Mouse (Mus musculus): Measurements from ENCODE around the gene Abca8a. TPM values are rescaled to one million over a fixed set of nuclear protein-coding genes. Genes with fewer than 3 reads are reported as not detected.

Gene Abca8a
- polyA plus RNA-seq, 1 experiment from 2014 or later: 1.7 TPM

DNA sequence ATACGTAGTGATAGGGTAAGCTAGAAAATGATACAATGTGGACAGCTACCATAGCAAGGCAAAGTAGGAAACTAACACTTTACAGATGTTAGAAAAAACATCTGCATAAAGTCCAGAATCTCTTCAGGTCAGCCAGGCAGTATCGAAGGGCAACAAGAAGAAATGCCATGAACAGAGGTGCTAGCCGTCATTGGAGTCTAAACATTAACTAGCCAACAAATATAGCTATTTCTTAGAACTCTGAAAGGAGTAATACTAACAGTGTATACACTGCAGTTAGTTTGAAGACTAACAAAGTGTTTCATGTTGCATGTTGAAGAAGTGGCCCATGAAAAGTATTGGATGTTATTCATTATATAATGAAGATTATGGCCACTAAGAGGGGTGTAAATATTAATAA lies 23.6 kb downstream of the Abca8a start:
- 89% methylated on average over 3 of the region's 3 CpGs for WGBS
- Histone ChIP-seq H3K9me3 (ENCODE audit: control insufficient read depth, low read length) (no peaks in the 10 kb centered on the region), H3K27me3 (replicated peaks; ENCODE audit: control insufficient read depth, insufficient read depth, low read length) (no peaks in the 10 kb centered on the region), H3K4me2 (ENCODE audit: low read length) (no peak overlapping the region), H3K27ac (ENCODE audit: low read depth, low read length) (no peak overlapping the region), H3K4me1 (ENCODE audit: control insufficient read depth, insufficient read depth, low read depth, low read length) (no peaks in the 10 kb centered on the region), H3K36me3 (ENCODE audit: control insufficient read depth, insufficient read depth, low read length) (no peaks in the 10 kb centered on the region), H3K9ac (ENCODE audit: low read depth, low read length) (no peak overlapping the region), H3K4me3 (ENCODE audit: low read length) (no peak overlapping the region)
- no peak for ATAC-seq

DNA sequence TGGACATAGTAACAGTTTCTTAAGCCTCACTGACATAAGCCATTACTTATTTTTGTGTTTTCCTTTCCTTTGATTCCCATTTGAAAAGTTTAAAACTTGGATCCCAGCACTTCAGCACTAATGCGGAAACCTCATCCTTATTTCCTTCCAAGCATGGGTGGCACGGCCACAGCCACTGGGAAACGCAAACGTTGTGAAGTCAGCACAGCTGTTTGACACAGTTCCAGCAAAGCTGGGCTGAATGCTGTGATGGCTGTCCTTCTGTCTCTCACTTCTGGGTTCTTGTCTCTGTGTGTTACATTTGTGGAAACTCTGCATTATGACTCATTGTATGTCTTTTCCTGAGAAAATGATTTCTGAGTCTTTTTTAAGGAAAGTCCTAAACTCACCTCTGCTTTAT lies 34.7 kb downstream of the Abca8a start:
- no peak for ATAC-seq
- 79% methylated on average over 4 of the region's 4 CpGs for WGBS
- H3K4me1 ChIP-seq (ENCODE audit: control insufficient read depth, insufficient read depth, low read depth, low read length): no peaks in the 10 kb centered on the region
- no peak overlapping the region for H3K4me2 ChIP-seq (ENCODE audit: low read length)
- H3K36me3 ChIP-seq (ENCODE audit: control insufficient read depth, insufficient read depth, low read length): no peaks in the 10 kb centered on the region
- H3K9me3 ChIP-seq (ENCODE audit: control insufficient read depth, low read length): no peaks in the 10 kb centered on the region
- H3K27me3 ChIP-seq (replicated peaks; ENCODE audit: control insufficient read depth, insufficient read depth, low read length): no peaks in the 10 kb centered on the region
- no peak overlapping the region for H3K9ac ChIP-seq (ENCODE audit: low read depth, low read length)
- H3K27ac ChIP-seq (ENCODE audit: low read depth, low read length): no peak overlapping the region
- H3K4me3 ChIP-seq (ENCODE audit: low read length): no peak overlapping the region

DNA sequence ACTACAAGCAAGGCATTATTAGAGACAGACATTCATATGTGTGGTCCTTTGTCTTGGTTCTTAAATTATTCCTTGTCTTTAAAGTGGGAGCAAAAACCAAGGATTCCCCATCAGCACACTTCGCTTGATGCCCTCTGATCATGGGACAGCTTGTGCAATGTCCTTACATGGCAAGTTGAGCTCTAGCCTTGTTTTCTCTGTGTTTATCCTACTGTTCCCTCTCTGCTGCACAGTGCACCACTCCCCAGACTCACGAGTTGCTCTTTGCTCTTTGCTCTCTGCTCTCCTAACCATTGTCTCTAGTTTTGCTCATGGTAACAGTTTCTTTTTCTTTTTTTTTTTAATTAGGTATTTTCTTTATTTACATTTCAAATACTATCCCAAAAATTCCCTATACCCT lies 35.7 kb downstream of the Abca8a start:
- Histone ChIP-seq H3K4me2 (ENCODE audit: low read length) (no peak overlapping the region), H3K4me3 (ENCODE audit: low read length) (no peak overlapping the region), H3K4me1 (ENCODE audit: control insufficient read depth, insufficient read depth, low read depth, low read length) (no peaks in the 10 kb centered on the region), H3K36me3 (ENCODE audit: control insufficient read depth, insufficient read depth, low read length) (no peaks in the 10 kb centered on the region), H3K27ac (ENCODE audit: low read depth, low read length) (no peak overlapping the region), H3K27me3 (replicated peaks; ENCODE audit: control insufficient read depth, insufficient read depth, low read length) (no peaks in the 10 kb centered on the region), H3K9me3 (ENCODE audit: control insufficient read depth, low read length) (no peaks in the 10 kb centered on the region), H3K9ac (ENCODE audit: low read depth, low read length) (no peak overlapping the region)
- WGBS: 69% methylated on average over 2 of the region's 2 CpGs
- no peak for ATAC-seq

DNA sequence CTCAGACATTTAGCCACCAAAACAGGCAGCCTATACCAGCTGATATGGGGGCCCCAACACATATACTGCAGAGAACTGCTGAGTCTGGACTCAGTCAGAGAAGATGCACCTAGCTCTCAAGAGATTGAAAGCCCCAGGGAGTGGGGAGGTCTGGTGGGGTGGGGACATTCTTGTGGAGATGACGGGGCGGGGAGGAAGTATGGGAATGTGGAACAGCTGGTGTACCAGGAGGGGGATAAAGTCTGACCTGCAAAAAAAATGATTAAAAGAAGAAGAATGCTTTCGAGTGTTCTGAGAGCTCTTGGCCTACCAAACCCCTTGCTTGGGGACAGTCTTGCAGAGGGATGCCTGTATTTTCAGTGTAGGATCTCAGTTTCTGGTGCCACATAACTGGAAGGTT lies 42.1 kb downstream of the Abca8a start:
- Histone ChIP-seq H3K4me3 (ENCODE audit: low read length) (no peak overlapping the region), H3K27me3 (replicated peaks; ENCODE audit: control insufficient read depth, insufficient read depth, low read length) (no peaks in the 10 kb centered on the region), H3K27ac (ENCODE audit: low read depth, low read length) (no peak overlapping the region), H3K9ac (ENCODE audit: low read depth, low read length) (no peak overlapping the region), H3K36me3 (ENCODE audit: control insufficient read depth, insufficient read depth, low read length) (no peaks in the 10 kb centered on the region), H3K4me2 (ENCODE audit: low read length) (no peak overlapping the region), H3K9me3 (ENCODE audit: control insufficient read depth, low read length) (no peaks in the 10 kb centered on the region), H3K4me1 (ENCODE audit: control insufficient read depth, insufficient read depth, low read depth, low read length) (no peaks in the 10 kb centered on the region)
- ATAC-seq: no peak
- WGBS: 79% methylated on average over 3 of the region's 3 CpGs

DNA sequence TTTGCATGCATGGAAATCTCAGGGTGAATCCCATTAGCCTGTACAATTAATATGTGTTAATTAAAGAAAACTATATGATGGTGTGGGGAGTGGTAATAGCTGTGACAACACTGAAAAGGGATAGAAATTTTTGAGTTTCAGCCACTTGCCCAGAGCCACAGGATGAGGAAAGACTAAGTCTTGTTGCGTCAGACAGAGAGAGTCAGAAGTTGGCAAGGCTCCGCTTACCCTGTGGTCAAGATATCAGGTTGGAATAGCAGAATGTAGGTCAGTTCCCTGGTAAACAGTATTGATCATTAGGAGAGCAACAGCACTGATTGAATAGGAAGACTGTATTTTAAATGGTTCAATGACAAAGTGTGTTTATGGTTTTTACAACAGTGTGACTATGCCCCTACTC lies 58.0 kb downstream of the Abca8a start:
- WGBS: 94% methylated on average over 2 of the region's 2 CpGs
- no peaks in the 10 kb centered on the region for H3K27me3 ChIP-seq (replicated peaks; ENCODE audit: control insufficient read depth, insufficient read depth, low read length)
- no peak overlapping the region for H3K27ac ChIP-seq (ENCODE audit: low read depth, low read length)
- no peaks in the 10 kb centered on the region for H3K9me3 ChIP-seq (ENCODE audit: control insufficient read depth, low read length)
- H3K36me3 ChIP-seq (ENCODE audit: control insufficient read depth, insufficient read depth, low read length): no peaks in the 10 kb centered on the region
- H3K4me1 ChIP-seq (ENCODE audit: control insufficient read depth, insufficient read depth, low read depth, low read length): no peaks in the 10 kb centered on the region
- H3K4me3 ChIP-seq (ENCODE audit: low read length): no peak overlapping the region
- no peak for ATAC-seq
- no peak overlapping the region for H3K9ac ChIP-seq (ENCODE audit: low read depth, low read length)
- no peak overlapping the region for H3K4me2 ChIP-seq (ENCODE audit: low read length)

DNA sequence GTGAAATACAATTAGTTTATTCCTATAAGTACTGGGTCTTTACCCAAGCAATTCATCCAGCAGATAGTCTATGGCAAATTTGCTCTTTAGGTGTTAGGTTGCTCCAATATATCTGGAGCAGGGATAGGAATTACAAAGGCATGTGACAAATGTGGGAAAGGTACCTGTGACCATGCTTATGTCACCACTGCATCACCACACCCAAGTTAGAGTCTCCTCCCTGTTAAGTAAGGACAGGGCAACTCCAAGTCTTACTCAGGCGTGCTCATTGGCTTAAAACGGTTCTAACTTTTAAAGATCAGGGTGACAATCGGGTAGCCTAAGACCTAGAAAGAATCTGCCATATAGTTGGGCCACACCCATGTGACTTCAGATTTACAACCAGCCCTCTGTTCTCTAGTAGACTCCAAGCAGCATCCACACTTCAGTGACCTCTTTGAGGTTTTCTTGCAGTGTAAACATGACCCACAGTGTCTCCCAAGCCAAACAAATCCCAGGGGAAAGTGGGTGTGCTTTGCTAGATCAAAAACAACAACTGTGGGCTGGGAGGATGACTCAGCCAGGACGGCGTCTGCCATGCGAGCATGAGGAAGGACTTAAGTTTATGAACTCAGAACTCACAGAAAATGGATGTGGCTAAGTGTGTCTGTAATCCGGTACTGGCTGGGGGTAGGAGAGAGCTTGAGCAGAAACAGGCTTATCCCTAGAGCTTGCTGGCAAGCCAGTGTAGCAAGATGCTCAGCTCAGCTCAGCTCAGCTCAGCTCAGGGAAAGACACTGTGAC lies 66.7 kb downstream of the Abca8a start:
- Histone ChIP-seq H3K4me2 (ENCODE audit: low read length) (no peak overlapping the region), H3K4me3 (ENCODE audit: low read length) (no peak overlapping the region), H3K27me3 (replicated peaks; ENCODE audit: control insufficient read depth, insufficient read depth, low read length) (no peaks in the 10 kb centered on the region), H3K27ac (ENCODE audit: low read depth, low read length) (no peak overlapping the region), H3K36me3 (ENCODE audit: control insufficient read depth, insufficient read depth, low read length) (no peaks in the 10 kb centered on the region), H3K4me1 (ENCODE audit: control insufficient read depth, insufficient read depth, low read depth, low read length) (no peaks in the 10 kb centered on the region), H3K9me3 (ENCODE audit: control insufficient read depth, low read length) (no peaks in the 10 kb centered on the region), H3K9ac (ENCODE audit: low read depth, low read length) (no peak overlapping the region)
- 78% methylated on average over 7 of the region's 7 CpGs for WGBS
- no peak for ATAC-seq

DNA sequence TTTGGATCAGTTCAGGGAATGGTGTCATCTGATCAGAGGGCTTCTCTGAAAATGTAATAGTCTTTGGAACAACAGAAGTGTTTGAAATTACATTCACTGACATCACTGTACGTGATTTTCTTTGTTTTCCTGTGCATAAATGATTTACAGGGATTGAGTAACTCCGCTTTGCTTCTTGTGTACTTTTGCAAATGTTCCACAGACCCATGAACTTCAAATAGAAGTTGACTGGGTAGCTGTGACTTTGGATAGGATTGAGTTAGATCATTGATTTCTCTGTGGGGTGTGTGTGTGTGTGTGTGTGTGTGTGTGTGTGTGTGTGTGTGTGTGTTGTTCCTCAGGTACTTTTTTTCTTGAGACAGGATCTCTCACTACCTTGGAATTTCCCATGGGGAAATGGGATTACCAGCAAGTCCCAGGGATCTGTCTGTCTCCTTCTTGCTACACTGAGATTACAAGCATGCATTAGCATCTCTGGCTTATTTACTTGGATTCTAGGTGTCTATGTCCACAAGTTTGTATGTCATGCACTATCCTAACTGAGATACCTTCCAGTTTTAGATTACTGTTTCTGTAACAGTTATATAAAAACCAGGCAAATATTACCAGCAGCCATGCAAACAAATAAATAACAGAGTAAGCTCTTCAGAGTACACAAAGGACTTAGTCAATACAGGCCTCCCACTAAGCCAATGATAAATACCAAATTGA lies 84.8 kb downstream of the Abca8a start:
- 76% methylated on average over 2 of the region's 2 CpGs for WGBS
- no peaks in the 10 kb centered on the region for H3K4me1 ChIP-seq (ENCODE audit: control insufficient read depth, insufficient read depth, low read depth, low read length)
- no peak for ATAC-seq
- no peak overlapping the region for H3K9ac ChIP-seq (ENCODE audit: low read depth, low read length)
- no peak overlapping the region for H3K4me3 ChIP-seq (ENCODE audit: low read length)
- H3K36me3 ChIP-seq (ENCODE audit: control insufficient read depth, insufficient read depth, low read length): no peaks in the 10 kb centered on the region
- no peaks in the 10 kb centered on the region for H3K27me3 ChIP-seq (replicated peaks; ENCODE audit: control insufficient read depth, insufficient read depth, low read length)
- no peak overlapping the region for H3K4me2 ChIP-seq (ENCODE audit: low read length)
- H3K9me3 ChIP-seq (ENCODE audit: control insufficient read depth, low read length): no peaks in the 10 kb centered on the region
- no peak overlapping the region for H3K27ac ChIP-seq (ENCODE audit: low read depth, low read length)

DNA sequence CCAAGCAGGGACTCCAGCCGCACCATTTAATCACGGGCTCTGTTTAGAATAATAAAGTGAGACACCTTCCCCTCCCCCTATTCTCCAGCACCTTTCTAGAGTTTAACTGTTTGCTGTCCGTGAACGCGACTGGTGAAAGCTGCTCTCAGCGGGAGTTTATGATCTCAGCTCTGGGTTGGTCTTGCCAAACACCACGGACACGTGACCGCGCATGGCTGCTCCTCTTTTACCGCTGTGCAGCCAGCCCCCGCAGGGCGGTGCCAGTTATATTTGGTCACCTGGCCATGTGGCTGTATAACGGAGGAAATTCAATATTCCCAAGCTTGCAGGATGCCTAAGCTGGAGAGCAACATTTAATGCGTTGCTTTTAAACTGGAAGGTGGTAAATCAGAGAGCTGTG lies 100.2 kb downstream of the Abca8a start, which contains the start of gene Abca8b:
Abca8b (minus strand) TSS at position 222 of the 400 bp plus-strand sequence.
- under 1% methylated on average over 15 of the region's 15 CpGs for WGBS
- Histone ChIP-seq H3K27ac (ENCODE audit: low read depth, low read length) (peak within 1 kb of the TSS; percentile 79), H3K27me3 (replicated peaks; ENCODE audit: control insufficient read depth, insufficient read depth, low read length) (no peaks in the 10 kb centered on the region), H3K4me1 (ENCODE audit: control insufficient read depth, insufficient read depth, low read depth, low read length) (peaks cover 5% of the 10 kb centered on the region; the same call in 1 of the 2 replicates), H3K4me2 (ENCODE audit: low read length) (peak within 1 kb of the TSS; percentile 66), H3K9me3 (ENCODE audit: control insufficient read depth, low read length) (no peaks in the 10 kb centered on the region), H3K36me3 (ENCODE audit: control insufficient read depth, insufficient read depth, low read length) (no peaks in the 10 kb centered on the region), H3K4me3 (ENCODE audit: low read length) (peak within 1 kb of the TSS; percentile 48), H3K9ac (ENCODE audit: low read depth, low read length) (peak within 1 kb of the TSS; percentile 63)
- ATAC-seq: peak; percentile 95

DNA sequence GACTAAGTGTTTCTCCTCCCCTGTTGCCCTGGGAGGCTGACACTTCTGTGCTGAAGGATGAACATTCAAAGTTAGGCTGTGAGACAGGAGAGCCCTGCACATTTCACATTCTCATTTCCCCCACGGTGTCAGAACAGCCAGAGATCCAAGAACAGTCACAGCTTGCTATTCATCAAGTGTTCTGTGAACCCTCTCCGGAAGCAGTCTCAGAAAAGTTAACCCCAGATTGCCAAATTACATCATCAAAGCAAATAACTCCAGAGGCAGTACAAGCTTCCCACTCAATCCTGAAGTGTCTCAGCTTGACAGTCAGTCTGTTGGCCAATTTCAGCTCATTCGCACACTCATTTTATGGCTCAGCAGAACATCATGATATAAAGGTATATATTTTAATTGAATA lies 100.8 kb downstream of the Abca8a start:
- Histone ChIP-seq H3K9me3 (ENCODE audit: control insufficient read depth, low read length) (no peaks in the 10 kb centered on the region), H3K9ac (ENCODE audit: low read depth, low read length) (peak overlapping the region; percentile 48), H3K4me3 (ENCODE audit: low read length) (peak overlapping the region; percentile 48), H3K36me3 (ENCODE audit: control insufficient read depth, insufficient read depth, low read length) (no peaks in the 10 kb centered on the region), H3K27ac (ENCODE audit: low read depth, low read length) (0 out of 2 replicates have a peak overlapping the region, but pooled peaks have one; percentile 17), H3K27me3 (replicated peaks; ENCODE audit: control insufficient read depth, insufficient read depth, low read length) (no peaks in the 10 kb centered on the region), H3K4me1 (ENCODE audit: control insufficient read depth, insufficient read depth, low read depth, low read length) (peaks cover 5% of the 10 kb centered on the region; the same call in 1 of the 2 replicates), H3K4me2 (ENCODE audit: low read length) (peak overlapping the region; percentile 66)
- peak; percentile 55 for ATAC-seq
- 8% methylated on average over 3 of the region's 3 CpGs for WGBS
